Mouse (Mus musculus): ENCODE results near the gene Kat2b. TPM values are rescaled to one million over a fixed set of nuclear protein-coding genes. Genes with fewer than 3 reads are reported as not detected.
"Not testable (repeated sequence)": the region's sequence is repeated elsewhere in the genome, so short reads cannot be mapped to it uniquely, and the experiment has no call there.

Kat2b gene
- 8.6 and 9.2 TPM in 2 replicates for polyA plus RNA-seq (2016; fragmentation: Nextera tagmentation; extraction: Ambion mirVana)

GRCm38 (mm10) chr17:53566161-53566918 lies at the start of gene Kat2b:
Gene Kat2b (plus strand): TSS chr17:53566861.
- no peak for ATAC-seq (ENCODE audit: low FRiP score, low read depth)
- no peaks in the 10 kb centered on the region for H3K9me3 ChIP-seq
- H3K4me2 ChIP-seq (replicated peaks): peak within 1 kb of the TSS; percentile 86
- H3K27ac ChIP-seq (replicated peaks): peak within 1 kb of the TSS; percentile 98
- H3K9ac ChIP-seq (replicated peaks): peak within 1 kb of the TSS; percentile 96
- no peaks in the 10 kb centered on the region for H3K36me3 ChIP-seq
- H3K4me1 ChIP-seq: peaks cover 31% of the 10 kb centered on the region
- WGBS: 2% methylated on average over 19 of the region's 20 CpGs
- H3K27me3 ChIP-seq: no peaks in the 10 kb centered on the region
- peak within 1 kb of the TSS; percentile 91 for H3K4me3 ChIP-seq

- H3K4me2 ChIP-seq (replicated peaks): no peak overlapping the region
- H3K27ac ChIP-seq (replicated peaks): no peak overlapping the region
- ATAC-seq (ENCODE audit: low FRiP score, low read depth): no peak
- 0 out of 2 replicates have a peak, but pooled peaks cover 4% of the 10 kb centered on the region for H3K36me3 ChIP-seq
- H3K4me1 ChIP-seq: no peaks in the 10 kb centered on the region
- no peaks in the 10 kb centered on the region for H3K9me3 ChIP-seq
- no peaks in the 10 kb centered on the region for H3K27me3 ChIP-seq
- H3K4me3 ChIP-seq: no peak overlapping the region
- no peak overlapping the region for H3K9ac ChIP-seq (replicated peaks)
Observed at GRCm38 (mm10) chr17:53519364-53519763, 47.3 kb upstream of the Kat2b start.

GRCm38 (mm10) chr17:53520509-53520908 lies 46.2 kb upstream of the Kat2b start:
- Histone ChIP-seq H3K4me1 (no peaks in the 10 kb centered on the region), H3K4me2 (replicated peaks) (no peak overlapping the region), H3K9ac (replicated peaks) (no peak overlapping the region), H3K27ac (replicated peaks) (no peak overlapping the region), H3K4me3 (no peak overlapping the region), H3K27me3 (no peaks in the 10 kb centered on the region), H3K36me3 (0 out of 2 replicates have a peak, but pooled peaks cover 4% of the 10 kb centered on the region), H3K9me3 (no peaks in the 10 kb centered on the region)
- ATAC-seq (ENCODE audit: low FRiP score, low read depth): no peak

GRCm38 (mm10) chr17:53528034-53528433 lies 38.6 kb upstream of the Kat2b start:
- no peak overlapping the region for H3K4me2 ChIP-seq (replicated peaks)
- WGBS: 96% methylated on average over 2 of the region's 2 CpGs
- no peak for ATAC-seq (ENCODE audit: low FRiP score, low read depth)

GRCm38 (mm10) chr17:53531160-53531559 lies 35.5 kb upstream of the Kat2b start:
- 52% methylated on average over 2 of the region's 2 CpGs for WGBS
- Histone ChIP-seq H3K36me3 (no peaks in the 10 kb centered on the region), H3K9ac (replicated peaks) (no peak overlapping the region)

More at GRCm38 (mm10) chr17:53528034-53528433, 38.6 kb upstream of the Kat2b start:
- H3K36me3 ChIP-seq: no peaks in the 10 kb centered on the region
- no peak overlapping the region for H3K9ac ChIP-seq (replicated peaks)
- no peak overlapping the region for H3K4me3 ChIP-seq
- no peak overlapping the region for H3K27ac ChIP-seq (replicated peaks)
- H3K27me3 ChIP-seq: no peaks in the 10 kb centered on the region
- H3K9me3 ChIP-seq: no peaks in the 10 kb centered on the region
- no peaks in the 10 kb centered on the region for H3K4me1 ChIP-seq

GRCm38 (mm10) chr17:53532425-53532824 lies 34.2 kb upstream of the Kat2b start:
- 80% methylated on average over 2 of the region's 2 CpGs for WGBS
- H3K27ac ChIP-seq (replicated peaks): no peak overlapping the region
- no peak for ATAC-seq (ENCODE audit: low FRiP score, low read depth)
- no peak overlapping the region for H3K4me3 ChIP-seq
- H3K4me2 ChIP-seq (replicated peaks): no peak overlapping the region
- no peaks in the 10 kb centered on the region for H3K27me3 ChIP-seq
- H3K4me1 ChIP-seq: no peaks in the 10 kb centered on the region
- H3K36me3 ChIP-seq: no peaks in the 10 kb centered on the region
- no peak overlapping the region for H3K9ac ChIP-seq (replicated peaks)
- H3K9me3 ChIP-seq: no peaks in the 10 kb centered on the region

More at GRCm38 (mm10) chr17:53531160-53531559, 35.5 kb upstream of the Kat2b start:
- ATAC-seq (ENCODE audit: low FRiP score, low read depth): no peak
- Histone ChIP-seq H3K4me1 (no peaks in the 10 kb centered on the region), H3K4me3 (no peak overlapping the region), H3K27me3 (no peaks in the 10 kb centered on the region), H3K27ac (replicated peaks) (no peak overlapping the region), H3K9me3 (no peaks in the 10 kb centered on the region), H3K4me2 (replicated peaks) (no peak overlapping the region)

GRCm38 (mm10) chr17:53539351-53539750 lies 27.3 kb upstream of the Kat2b start, which contains the start of gene Pp2d1:
Gene Pp2d1 (minus strand): TSS chr17:53539451.
- not testable (repeated sequence) for H3K9me3 ChIP-seq; H3K9ac ChIP-seq (replicated peaks); H3K4me2 ChIP-seq (replicated peaks); H3K4me3 ChIP-seq; H3K27me3 ChIP-seq; ATAC-seq (ENCODE audit: low FRiP score, low read depth); H3K27ac ChIP-seq (replicated peaks); H3K36me3 ChIP-seq; H3K4me1 ChIP-seq
- WGBS: 86% methylated on average over 2 of the region's 2 CpGs

- no peak for ATAC-seq (ENCODE audit: low FRiP score, low read depth)
- H3K9me3 ChIP-seq: no peaks in the 10 kb centered on the region
- H3K9ac ChIP-seq (replicated peaks): no peak overlapping the region
- WGBS: 96% methylated on average over 4 of the region's 4 CpGs
- no peak overlapping the region for H3K4me2 ChIP-seq (replicated peaks)
- H3K27me3 ChIP-seq: no peaks in the 10 kb centered on the region
- H3K4me3 ChIP-seq: no peak overlapping the region
- H3K36me3 ChIP-seq: no peaks in the 10 kb centered on the region
- H3K4me1 ChIP-seq: no peaks in the 10 kb centered on the region
- no peak overlapping the region for H3K27ac ChIP-seq (replicated peaks)
Observed at GRCm38 (mm10) chr17:53542536-53542935, 24.1 kb upstream of the Kat2b start.

GRCm38 (mm10) chr17:53543591-53544324 lies 22.9 kb upstream of the Kat2b start:
- ATAC-seq (ENCODE audit: low FRiP score, low read depth): no peak
- no peaks in the 10 kb centered on the region for H3K4me1 ChIP-seq
- no peaks in the 10 kb centered on the region for H3K27me3 ChIP-seq
- no peak overlapping the region for H3K4me2 ChIP-seq (replicated peaks)
- no peak overlapping the region for H3K27ac ChIP-seq (replicated peaks)
- H3K9ac ChIP-seq (replicated peaks): no peak overlapping the region
- 82% methylated on average over 9 of the region's 9 CpGs for WGBS
- no peaks in the 10 kb centered on the region for H3K36me3 ChIP-seq
- H3K9me3 ChIP-seq: no peaks in the 10 kb centered on the region
- H3K4me3 ChIP-seq: no peak overlapping the region

DNA sequence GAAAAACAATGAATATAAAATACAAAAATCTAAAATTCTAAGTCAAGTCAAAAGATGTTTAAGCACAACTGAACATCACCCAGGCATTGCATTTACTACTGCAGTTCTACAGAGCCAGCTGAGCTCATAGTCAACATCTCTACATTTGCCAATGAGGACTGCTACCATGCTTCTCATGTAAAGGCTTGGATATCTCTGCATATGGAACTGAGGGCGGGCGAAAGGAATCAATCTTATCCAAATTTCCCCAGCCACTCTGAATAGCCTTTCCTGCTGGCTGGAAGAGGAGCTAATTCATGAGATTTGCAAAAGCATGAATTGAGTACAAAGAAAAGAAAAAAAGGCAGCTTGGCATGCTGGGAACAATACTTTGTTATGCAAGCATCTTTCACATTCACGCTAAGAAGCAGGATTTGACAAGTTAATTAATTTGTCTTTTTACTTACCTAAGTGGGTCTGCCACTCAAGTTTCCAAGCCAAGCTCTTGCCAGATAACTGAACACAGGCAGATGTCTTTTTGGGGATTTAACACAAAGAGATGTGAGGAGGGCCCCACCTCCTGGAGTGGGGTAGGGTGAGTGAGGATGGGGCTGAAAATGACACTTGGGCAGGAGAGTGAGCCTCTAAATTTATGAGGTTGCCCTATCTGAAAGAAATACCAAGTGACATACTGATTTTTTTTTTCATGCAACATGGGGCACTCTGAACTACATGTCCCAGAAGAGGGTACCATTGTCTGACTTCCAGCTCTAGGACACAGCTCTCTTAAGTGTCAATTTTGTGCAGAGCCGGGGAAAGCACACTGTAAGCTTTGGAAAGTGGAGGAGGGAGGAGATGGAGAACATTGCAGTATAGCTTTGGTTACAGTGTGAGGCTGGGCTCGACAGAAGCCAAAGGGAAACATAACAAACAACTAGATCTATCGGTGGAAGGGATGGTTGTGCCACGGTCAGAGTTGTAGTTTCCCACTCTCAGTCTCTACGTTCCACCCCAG lies 15.1 kb upstream of the Kat2b start:
- WGBS: 50% methylated on average over 8 of the region's 8 CpGs

DNA sequence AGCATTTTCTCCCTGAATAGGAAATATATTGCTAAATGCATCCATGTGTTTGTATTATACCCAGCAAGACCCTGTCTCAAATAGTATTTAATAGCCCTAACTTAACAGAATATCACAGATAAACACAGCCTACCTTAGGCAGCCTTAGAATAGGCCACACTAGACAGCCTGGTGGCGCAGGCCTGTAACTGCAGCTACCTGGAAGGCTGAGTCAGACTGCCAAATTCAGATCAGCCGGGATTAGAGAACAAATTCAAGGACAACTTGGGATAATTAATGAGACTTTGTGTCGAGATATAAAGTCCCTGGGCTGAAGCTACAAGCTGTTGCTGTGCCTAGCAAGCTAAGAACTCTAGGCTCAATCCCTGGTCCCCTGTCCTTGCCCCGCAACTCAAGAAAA lies 12.6 kb upstream of the Kat2b start:
- Histone ChIP-seq H3K4me1 (peaks cover 8% of the 10 kb centered on the region; the same call in 1 of the 2 replicates), H3K9ac (replicated peaks) (no peak overlapping the region), H3K4me2 (replicated peaks) (no peak overlapping the region), H3K4me3 (no peak overlapping the region), H3K36me3 (no peaks in the 10 kb centered on the region), H3K27ac (replicated peaks) (no peak overlapping the region), H3K9me3 (no peaks in the 10 kb centered on the region; the same call in 1 of the 2 replicates), H3K27me3 (no peaks in the 10 kb centered on the region)
- 68% methylated on average over 4 of the region's 4 CpGs for WGBS
- ATAC-seq (ENCODE audit: low FRiP score, low read depth): no peak

More for the DNA sequence above, 15.1 kb upstream of the Kat2b start:
- no peak overlapping the region for H3K9ac ChIP-seq (replicated peaks)
- no peak overlapping the region for H3K4me3 ChIP-seq
- no peak overlapping the region for H3K4me2 ChIP-seq (replicated peaks)
- H3K4me1 ChIP-seq: peaks cover 8% of the 10 kb centered on the region; the same call in 1 of the 2 replicates
- ATAC-seq (ENCODE audit: low FRiP score, low read depth): peak; percentile 70
- H3K27me3 ChIP-seq: no peaks in the 10 kb centered on the region
- H3K36me3 ChIP-seq: no peaks in the 10 kb centered on the region
- H3K9me3 ChIP-seq: no peaks in the 10 kb centered on the region; the same call in 1 of the 2 replicates
- H3K27ac ChIP-seq (replicated peaks): no peak overlapping the region

Measured in midbrain, embryonic 12.5 days (tissue).